1 mouse cellular context compared by ENCODE assay signal in genomic region chr5:115237803-115238728, GRCm38 (mm10).
TF ChIP-seq lines count a peak whose summit lies in the region.

No protein-coding gene starts in this region.

TF ChIP-seq in CH12.LX, 34 proteins besides CTCF, POLR2A, EP300 and RAD21 (continued from another document):
- peak; percentile 69; the same call in 1 of the 2 replicates for TF ChIP-seq TBP (conservative IDR thresholded peaks at IDR 0.05; ENCODE audit: low read depth, low read length)
- TF ChIP-seq MAZ (IDR thresholded peaks at IDR 0.05; ENCODE audit: low read depth, low read length), result no peak
- peak; percentile 58 for TF ChIP-seq ELF1 (IDR thresholded peaks at IDR 0.05; ENCODE audit: low read depth, low read length)
- no peak; the same call in 1 of the 2 replicates for TF ChIP-seq MEF2A (IDR thresholded peaks at IDR 0.05; ENCODE audit: borderline replicate concordance, low read depth, low read length)
- peak; percentile 94 for TF ChIP-seq NRF1 (IDR thresholded peaks at IDR 0.05; ENCODE audit: low read depth, low read length)
- no peak for TF ChIP-seq RCOR1 (conservative IDR thresholded peaks at IDR 0.05; ENCODE audit: low read depth, low read length)
- peak; percentile 89 for TF ChIP-seq ZMIZ1 (IDR thresholded peaks at IDR 0.05; ENCODE audit: low read depth, low read length)
- TF ChIP-seq GABPA (IDR thresholded peaks at IDR 0.05; ENCODE audit: insufficient replicate concordance, low read depth, low read length), result no peak
- no peak for TF ChIP-seq MAFK (IDR thresholded peaks at IDR 0.05; ENCODE audit: insufficient replicate concordance, low read length)
- TF ChIP-seq PAX5 (IDR thresholded peaks at IDR 0.05; ENCODE audit: low read length), result no peak
- TF ChIP-seq MYC (IDR thresholded peaks at IDR 0.05; ENCODE audit: low read depth, low read length), result 0 out of 2 replicates have a peak, but pooled peaks have one; percentile 19
- TF ChIP-seq IRF4 (IDR thresholded peaks at IDR 0.05; ENCODE audit: low read depth, low read length), result peak; percentile 55; the same call in 1 of the 2 replicates
- TF ChIP-seq USF2 (conservative IDR thresholded peaks at IDR 0.05; ENCODE audit: low read depth, low read length), result no peak
- TF ChIP-seq SIN3A (IDR thresholded peaks at IDR 0.05; ENCODE audit: low read length), result peak; percentile 30
- no peak for TF ChIP-seq SMC3 (IDR thresholded peaks at IDR 0.05; ENCODE audit: low read depth, low read length)
- no peak for TF ChIP-seq ZC3H11A (IDR thresholded peaks at IDR 0.05; ENCODE audit: low read depth, low read length)
- TF ChIP-seq ZKSCAN1 (IDR thresholded peaks at IDR 0.05; ENCODE audit: borderline replicate concordance, low read depth, low read length), result no peak
- TF ChIP-seq POLR2AphosphoS2 (IDR thresholded peaks at IDR 0.05; ENCODE audit: low read depth, low read length), result no peak; the same call in none of the 2 replicates
- no peak for TF ChIP-seq JUND (conservative IDR thresholded peaks at IDR 0.05; ENCODE audit: low read depth, low read length)
- no peak for TF ChIP-seq E2F4 (IDR thresholded peaks at IDR 0.05; ENCODE audit: insufficient replicate concordance, low read depth, low read length)
- TF ChIP-seq KAT2A (IDR thresholded peaks at IDR 0.05; ENCODE audit: insufficient replicate concordance, low read length), result no peak
- TF ChIP-seq JUN (IDR thresholded peaks at IDR 0.05; ENCODE audit: insufficient read depth, low read depth, low read length), result no peak
- TF ChIP-seq ETS1 (conservative IDR thresholded peaks at IDR 0.05; ENCODE audit: low read depth, low read length), result no peak
- TF ChIP-seq TCF12 (IDR thresholded peaks at IDR 0.05; ENCODE audit: low read depth, low read length), result peak; percentile 75; the same call in 1 of the 2 replicates
- TF ChIP-seq HCFC1 (IDR thresholded peaks at IDR 0.05; ENCODE audit: low read depth, low read length), result peak; percentile 68
- TF ChIP-seq MAX (IDR thresholded peaks at IDR 0.05; ENCODE audit: low read length), result peak; percentile 77; the same call in 1 of the 2 replicates
